Mouse (Mus musculus) limb, embryonic 11.5 days (tissue): Measurements from ENCODE around the gene Sptlc2. TPM values are rescaled to one million over a fixed set of nuclear protein-coding genes. Genes with fewer than 3 reads are reported as not detected.
"Not testable (repeated sequence)": the region's sequence is repeated elsewhere in the genome, so short reads cannot be mapped to it uniquely, and the experiment has no call there.

Experiments used
- ATAC-seq: fragments of 200-750 bp; cut with Nextera tagmentation; 2 replicates; pipeline ENCODE4 v1.8.0; 2017; ENCODE audit warnings: low read depth; ENCODE audit not compliant: insufficient number of reproducible peaks, low FRiP score, low TSS enrichment
- DNase-seq: peaks from one replicate; pipeline ENCODE4 v3.0.0-alpha.2; 2015; ENCODE audit warnings: low spot score
- H3K27ac ChIP-seq: fragments of 300-500 bp; sonication (generic); replicated peaks from 2 replicates; pipeline ENCODE4 v1.5.1; 2014; ENCODE audit warnings: low read depth, mild to moderate bottlenecking, low read length
- H3K27me3 ChIP-seq: fragments of 300-500 bp; sonication (generic); 2 replicates; pipeline ENCODE4 v1.6.1; 2014; ENCODE audit warnings: mild to moderate bottlenecking, low read length, mixed read lengths; ENCODE audit not compliant: control insufficient read depth, insufficient read depth
- H3K36me3 ChIP-seq: fragments of 300-500 bp; sonication (generic); 2 replicates; pipeline ENCODE4 v1.6.1; 2014; ENCODE audit warnings: mild to moderate bottlenecking, low read length, moderate library complexity, mixed read lengths; ENCODE audit not compliant: control insufficient read depth, insufficient read depth
- H3K4me1 ChIP-seq: fragments of 300-500 bp; sonication (generic); 2 replicates; pipeline ENCODE4 v1.6.1; 2014; ENCODE audit warnings: low read length, mixed read lengths; ENCODE audit not compliant: control insufficient read depth, insufficient read depth
- H3K4me2 ChIP-seq: fragments of 300-500 bp; sonication (generic); 2 replicates; pipeline ENCODE4 v1.6.1; 2014; ENCODE audit warnings: low read depth, mild to moderate bottlenecking, moderate library complexity; ENCODE audit not compliant: severe bottlenecking
- H3K4me3 ChIP-seq: fragments of 300-500 bp; sonication (generic); 2 replicates; pipeline ENCODE4 v1.5.1; 2014; ENCODE audit warnings: low read depth, low read length
- H3K9ac ChIP-seq: fragments of 300-500 bp; sonication (generic); 2 replicates; pipeline ENCODE4 v1.6.1; 2014; ENCODE audit warnings: mild to moderate bottlenecking, low read length
- H3K9me3 ChIP-seq: fragments of 300-500 bp; sonication (generic); 2 replicates; pipeline ENCODE4 v1.6.1; 2016; ENCODE audit warnings: low read length; ENCODE audit not compliant: control insufficient read depth
- WGBS: fragments of 180-500 bp; shearing (Covaris S2); extraction: QIAGEN DNeasy Blood & Tissue Kit; methylation state at CpG from one replicate; pipeline ENCODE4 v1.1.7; 2014; 5-methylcytosine and 5-hydroxymethylcytosine counted together
- polyA plus RNA-seq: library from polyadenylated mRNA; unstranded; fragments of >200 nt; fragmentation: Nextera tagmentation; extraction: Ambion mirVana; gene quantifications from 2 replicates; pipeline ENCODE4 v1.2.1, GENCODE M21; 2014

Gene Sptlc2
- polyA plus RNA-seq, 1 experiment from 2014 or later: 63.4 TPM

GRCm38 (mm10) chr12:87313098-87313497 lies 75.1 kb downstream of the Sptlc2 start:
- no peaks in the 10 kb centered on the region; the same call in 1 of the 2 replicates for H3K36me3 ChIP-seq
- DNase-seq (no peak), ATAC-seq (no peak)
- no peaks in the 10 kb centered on the region for H3K27me3 ChIP-seq
- no peak overlapping the region for H3K27ac ChIP-seq
- H3K9ac ChIP-seq: no peak overlapping the region
- 83% methylated on average over 2 of the region's 2 CpGs for WGBS
- no peak overlapping the region for H3K4me3 ChIP-seq
- no peaks in the 10 kb centered on the region for H3K4me1 ChIP-seq
- H3K4me2 ChIP-seq: no peak overlapping the region
- no peaks in the 10 kb centered on the region for H3K9me3 ChIP-seq

GRCm38 (mm10) chr12:87306584-87306844 lies 81.6 kb downstream of the Sptlc2 start:
- WGBS: 79% methylated on average over 4 of the region's 4 CpGs
- H3K9me3 ChIP-seq, H3K27me3 ChIP-seq, DNase-seq, H3K27ac ChIP-seq, H3K36me3 ChIP-seq, H3K9ac ChIP-seq, ATAC-seq, H3K4me2 ChIP-seq, H3K4me1 ChIP-seq, H3K4me3 ChIP-seq: not testable (repeated sequence)

- WGBS: 48% methylated on average over 13 of the region's 13 CpGs
- Histone ChIP-seq H3K9me3 (no peaks in the 10 kb centered on the region), H3K9ac (no peak overlapping the region), H3K4me3 (no peak overlapping the region), H3K27me3 (no peaks in the 10 kb centered on the region; the same call in 1 of the 2 replicates), H3K4me2 (no peak overlapping the region), H3K36me3 (no peaks in the 10 kb centered on the region), H3K27ac (no peak overlapping the region), H3K4me1 (no peaks in the 10 kb centered on the region)
- DNase-seq (no peak), ATAC-seq (no peak)
Measured at GRCm38 (mm10) chr12:87305767-87306583, 82.2 kb downstream of the Sptlc2 start.

- ATAC-seq: no peak
- peaks cover 12% of the 10 kb centered on the region for H3K27me3 ChIP-seq
- H3K4me3 ChIP-seq: no peak overlapping the region
- H3K4me2 ChIP-seq: no peak overlapping the region
- no peak overlapping the region for H3K9ac ChIP-seq
- no peaks in the 10 kb centered on the region for H3K36me3 ChIP-seq
- H3K9me3 ChIP-seq: no peaks in the 10 kb centered on the region
- H3K27ac ChIP-seq: no peak overlapping the region
- no peak for DNase-seq
- H3K4me1 ChIP-seq: no peaks in the 10 kb centered on the region
- 66% methylated on average over 4 of the region's 4 CpGs for WGBS
Measured at GRCm38 (mm10) chr12:87301189-87301588, 87.0 kb downstream of the Sptlc2 start.

- no peaks in the 10 kb centered on the region for H3K9me3 ChIP-seq
- H3K27me3 ChIP-seq: peaks cover 12% of the 10 kb centered on the region
- H3K4me2 ChIP-seq: peak overlapping the region; percentile 96
- H3K4me1 ChIP-seq: no peaks in the 10 kb centered on the region
- DNase-seq (no peak), ATAC-seq (no peak)
- H3K27ac ChIP-seq: no peak overlapping the region
- 3% methylated on average over 9 of the region's 9 CpGs for WGBS
- H3K36me3 ChIP-seq: no peaks in the 10 kb centered on the region
- peak overlapping the region; percentile 71; the same call in 1 of the 2 replicates for H3K9ac ChIP-seq
- peak overlapping the region; percentile 66 for H3K4me3 ChIP-seq
Measured at GRCm38 (mm10) chr12:87300441-87300690, 87.8 kb downstream of the Sptlc2 start.

- under 1% methylated on average over 86 of the region's 86 CpGs for WGBS
Measured at GRCm38 (mm10) chr12:87299657-87300440, 88.3 kb downstream of the Sptlc2 start, which contains the start of gene Ism2. Gene Ism2, minus strand, starts transcription at chr12:87299705.

GRCm38 (mm10) chr12:87299037-87299656 lies 89.0 kb downstream of the Sptlc2 start:
- ATAC-seq (peak; percentile 39; the same call in 1 of the 2 replicates), DNase-seq (peak; percentile 58)
- H3K4me3 ChIP-seq: peak overlapping the region; percentile 66
- no peaks in the 10 kb centered on the region for H3K4me1 ChIP-seq
- 9% methylated on average over 24 of the region's 29 CpGs for WGBS
- H3K9ac ChIP-seq: peak overlapping the region; percentile 71
- no peak overlapping the region for H3K27ac ChIP-seq
- peak overlapping the region; percentile 96 for H3K4me2 ChIP-seq
- H3K27me3 ChIP-seq: peaks cover 12% of the 10 kb centered on the region
- H3K9me3 ChIP-seq: no peaks in the 10 kb centered on the region
- no peaks in the 10 kb centered on the region for H3K36me3 ChIP-seq

More at GRCm38 (mm10) chr12:87299657-87300440, 88.3 kb downstream of the Sptlc2 start, which contains the start of gene Ism2:
- Histone ChIP-seq H3K27ac (no peak within 1 kb of the TSS), H3K4me1 (no peaks in the 10 kb centered on the region), H3K9me3 (no peaks in the 10 kb centered on the region), H3K27me3 (peaks cover 12% of the 10 kb centered on the region), H3K4me2 (peak within 1 kb of the TSS; percentile 96), H3K4me3 (peak within 1 kb of the TSS; percentile 66), H3K36me3 (no peaks in the 10 kb centered on the region), H3K9ac (peak within 1 kb of the TSS; percentile 71)
- peak; percentile 68 for DNase-seq
- ATAC-seq: peak; percentile 53; the same call in 1 of the 2 replicates

- Histone ChIP-seq H3K4me1 (no peaks in the 10 kb centered on the region), H3K27ac (no peak overlapping the region), H3K9ac (no peak overlapping the region), H3K36me3 (no peaks in the 10 kb centered on the region), H3K9me3 (no peaks in the 10 kb centered on the region), H3K4me2 (no peak overlapping the region), H3K27me3 (0 out of 2 replicates have a peak, but pooled peaks cover 2% of the 10 kb centered on the region), H3K4me3 (no peak overlapping the region)
- WGBS: 75% methylated on average over 6 of the region's 6 CpGs
- no peak for DNase-seq
- ATAC-seq: 0 out of 2 replicates have a peak, but pooled peaks have one; percentile 4
Measured at GRCm38 (mm10) chr12:87293934-87294333, 94.2 kb downstream of the Sptlc2 start.
